Mouse (Mus musculus): Measurements from ENCODE around the gene Tbc1d17.

DNA sequence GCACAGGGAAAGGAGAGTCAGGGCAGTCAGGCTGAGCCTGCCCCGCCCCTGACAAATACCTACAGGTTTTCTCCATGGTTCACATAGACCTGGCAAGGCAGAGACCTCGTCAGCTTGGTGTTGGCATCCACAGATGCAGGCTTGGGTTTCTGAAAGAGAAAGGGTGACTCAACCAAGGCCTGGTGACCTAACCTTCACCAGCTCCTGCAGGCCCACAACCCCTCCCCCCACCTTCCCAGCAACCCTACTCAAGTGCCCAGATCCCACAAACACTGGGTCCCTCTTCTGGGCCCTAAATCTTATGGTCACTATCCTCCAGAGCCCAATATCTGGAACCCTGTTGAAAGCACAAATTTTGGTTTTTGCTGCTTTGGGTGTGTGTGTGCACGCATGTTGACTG, 34.2 kb upstream of the Tbc1d17 start:
- TF ChIP-seq CTCF (IDR thresholded peaks at IDR 0.05; ENCODE audit: borderline replicate concordance, insufficient read depth, low read length) (no peak), POLR2A (IDR thresholded peaks at IDR 0.05; ENCODE audit: low read depth, low read length) (no peak)

All from embryonic fibroblast, embryonic 13.5 days (primary cell).